Mouse (Mus musculus) thymus, postnatal 25 days (tissue): Measurements from ENCODE around the gene Selenom.

ENCODE experiments used
- DNase-seq: peaks from one replicate; pipeline ENCODE4 v3.0.0; 2022

The Selenom gene

DNA sequence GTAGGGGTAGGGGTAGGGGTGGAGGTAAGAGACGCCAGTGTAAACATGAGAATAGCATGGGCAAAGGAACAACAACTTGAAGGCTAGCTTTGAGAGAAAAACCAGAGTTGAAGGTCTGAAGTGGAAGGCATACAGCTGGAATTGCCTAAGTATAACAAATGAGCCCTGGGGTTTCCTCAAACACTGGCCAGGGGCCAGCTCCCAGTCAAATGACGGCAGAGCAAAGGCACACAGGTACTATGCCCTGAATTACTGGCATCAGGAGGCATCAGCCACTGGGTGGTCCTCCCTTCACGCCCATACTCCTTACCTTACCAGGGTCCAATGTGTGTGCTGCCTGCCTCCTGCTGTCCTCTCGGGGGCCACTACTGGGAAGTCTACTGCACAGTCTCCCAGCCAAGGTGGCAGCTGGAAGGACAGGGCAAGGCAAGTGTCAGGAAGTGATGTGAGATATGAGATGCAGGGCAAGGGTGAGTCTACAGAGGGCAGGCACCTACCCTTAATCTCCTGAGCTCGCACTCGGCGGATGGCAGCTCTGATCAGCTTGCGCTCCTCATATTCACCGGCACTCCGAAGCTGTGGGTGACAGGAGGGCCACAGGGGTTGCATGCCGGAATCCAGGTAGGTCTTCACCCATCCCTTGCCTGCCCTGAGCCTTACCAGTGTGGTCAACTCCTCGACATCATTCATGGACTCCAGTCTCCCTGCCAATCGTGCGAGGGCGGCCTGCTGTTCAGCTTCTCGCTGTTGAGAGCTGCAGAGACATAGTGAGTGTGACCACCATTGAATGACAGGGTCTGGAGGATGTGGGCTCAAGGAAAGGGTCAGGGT, 17.8 kb downstream of the Selenom start:
- no peak for DNase-seq

- no peak for DNase-seq
Observed at GRCm38 (mm10) chr11:3533406-3533932, 19.0 kb downstream of the Selenom start.

DNA sequence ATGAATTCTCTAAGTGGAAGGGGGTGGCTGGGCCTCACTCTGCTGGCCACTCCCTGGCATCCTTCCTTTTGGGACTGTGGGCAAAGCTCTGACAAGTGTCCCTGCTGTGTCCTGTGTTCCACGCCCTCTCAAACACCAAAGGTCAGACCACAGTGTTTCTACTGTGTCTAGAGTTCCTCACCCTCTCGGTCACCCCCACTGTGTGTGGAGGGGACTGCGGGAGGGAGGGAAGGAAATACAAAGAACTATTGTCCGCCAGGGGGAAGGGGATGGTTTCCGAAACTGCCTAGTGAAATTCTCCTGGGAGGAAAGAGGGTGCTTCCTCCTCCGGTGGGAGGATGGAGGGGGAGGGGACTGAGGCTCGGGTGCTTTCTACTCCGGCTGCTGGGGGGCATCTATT, 20.5 kb downstream of the Selenom start:
- DNase-seq: no peak

GRCm38 (mm10) chr11:3535406-3535986, 21.0 kb downstream of the Selenom start:
- peak; percentile 97 for DNase-seq

DNA sequence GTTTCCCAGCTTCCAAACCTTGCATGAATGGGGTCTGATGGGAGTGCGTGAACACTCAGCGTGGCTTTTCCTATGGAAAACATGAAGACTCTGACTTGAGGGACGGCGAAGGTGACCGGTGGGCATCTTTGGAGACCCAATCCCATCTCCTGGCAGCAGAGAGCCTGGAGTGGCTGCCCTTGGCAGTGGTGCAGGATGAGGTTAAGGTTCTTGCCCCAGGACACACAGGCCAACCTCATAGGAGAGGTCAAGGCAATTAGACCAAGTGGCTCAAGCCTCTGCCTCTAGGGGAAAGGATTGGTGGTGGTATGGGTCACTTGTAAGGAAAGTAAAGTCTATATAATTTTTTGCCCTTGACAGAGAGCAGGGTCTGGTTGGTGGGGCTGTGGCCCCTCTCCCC, 21.6 kb downstream of the Selenom start:
- no peak for DNase-seq

- DNase-seq: no peak
Observed at GRCm38 (mm10) chr11:3536745-3537333, 22.4 kb downstream of the Selenom start.

DNA sequence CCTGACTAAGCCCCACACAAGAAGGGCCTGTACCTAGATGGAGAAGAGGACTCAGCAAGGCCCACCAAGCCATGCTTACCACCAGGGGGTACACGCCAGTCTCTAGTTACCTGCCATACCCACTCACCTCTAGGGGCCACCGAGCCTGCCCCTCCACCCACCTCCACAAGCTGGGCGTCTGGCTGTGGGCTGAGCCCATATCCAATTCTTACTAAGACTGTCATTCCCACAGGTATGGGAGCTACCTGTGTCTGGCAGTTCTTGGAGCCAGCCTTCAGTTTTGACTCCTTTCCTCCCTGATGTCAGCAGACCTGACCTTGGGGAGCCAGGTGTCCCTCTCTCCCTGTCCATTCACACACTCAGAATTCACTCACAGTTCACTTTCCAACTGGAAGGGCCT, 23.2 kb downstream of the Selenom start:
- no peak for DNase-seq

DNA sequence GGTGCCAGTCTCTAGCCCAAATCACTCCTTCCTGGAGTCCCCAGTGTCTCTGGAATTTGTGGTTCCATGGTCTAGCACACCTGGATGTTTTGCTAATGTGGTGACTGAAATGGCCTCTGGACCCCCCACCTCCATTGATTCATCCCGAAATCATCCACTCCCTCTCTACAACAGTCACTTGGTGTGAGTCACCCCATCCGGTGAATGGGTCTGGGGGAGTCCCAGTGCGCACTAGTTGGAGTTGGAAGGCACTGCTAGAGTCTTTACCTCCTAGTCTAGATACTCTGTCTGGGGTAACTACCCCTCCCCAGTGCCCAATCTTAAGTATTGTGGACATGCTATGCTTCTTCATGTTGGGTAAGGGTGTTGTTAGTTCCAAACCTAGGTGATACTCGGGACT, 23.9 kb downstream of the Selenom start:
- no peak for DNase-seq

DNA sequence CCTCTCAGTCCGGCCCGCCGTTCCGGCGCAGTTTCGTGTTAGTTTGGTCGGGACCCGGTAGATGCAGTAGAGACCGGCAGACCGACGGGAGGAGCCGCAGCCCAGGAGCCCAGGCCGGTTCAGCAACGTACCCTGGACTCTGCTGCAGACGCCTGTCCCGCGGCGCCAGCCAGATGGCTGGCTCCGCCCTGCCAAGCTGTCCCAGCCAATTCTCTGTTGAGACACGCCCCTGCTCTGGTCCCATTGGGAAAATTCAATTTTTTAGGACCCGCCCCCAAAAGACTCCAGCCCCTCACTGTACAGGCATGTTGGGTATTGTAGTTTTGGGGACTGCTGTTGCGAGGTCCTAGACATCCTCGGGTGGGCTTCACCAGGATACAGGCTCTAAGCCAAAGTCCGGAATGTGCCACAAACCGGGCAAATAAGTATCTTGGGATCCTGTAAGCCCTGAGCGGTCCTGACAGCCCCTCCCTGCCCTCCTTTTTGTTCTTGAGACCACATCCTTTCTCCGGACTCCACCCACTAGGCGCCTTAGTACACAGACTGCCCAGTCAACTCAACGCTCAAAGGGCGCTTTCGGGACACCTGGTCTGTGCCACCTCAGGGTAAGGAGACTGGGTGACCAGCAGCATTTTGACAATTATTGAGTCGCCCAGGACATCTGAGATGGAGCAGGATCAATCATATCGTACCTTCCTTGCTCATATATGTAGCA, 24.8 kb downstream of the Selenom start:
- DNase-seq: peak; percentile 84

DNA sequence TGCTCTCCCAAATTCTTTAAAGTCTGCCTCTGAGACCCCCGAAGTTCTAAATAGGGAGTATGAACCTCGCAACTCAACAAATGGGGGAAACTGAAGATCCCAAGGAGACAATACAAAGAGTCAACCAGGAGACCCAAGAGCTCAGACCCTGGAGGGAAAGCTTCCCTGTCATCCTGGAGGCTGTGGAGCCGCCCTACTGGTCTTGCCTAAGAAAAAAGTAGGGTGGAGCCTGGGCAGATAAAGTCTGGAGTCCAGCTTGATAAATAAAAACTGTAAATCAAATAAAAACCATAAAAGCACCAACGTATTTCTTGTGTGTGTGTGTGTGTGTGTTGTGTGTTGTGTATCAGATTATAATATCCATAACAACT, 25.3 kb downstream of the Selenom start:
- DNase-seq: no peak

DNA sequence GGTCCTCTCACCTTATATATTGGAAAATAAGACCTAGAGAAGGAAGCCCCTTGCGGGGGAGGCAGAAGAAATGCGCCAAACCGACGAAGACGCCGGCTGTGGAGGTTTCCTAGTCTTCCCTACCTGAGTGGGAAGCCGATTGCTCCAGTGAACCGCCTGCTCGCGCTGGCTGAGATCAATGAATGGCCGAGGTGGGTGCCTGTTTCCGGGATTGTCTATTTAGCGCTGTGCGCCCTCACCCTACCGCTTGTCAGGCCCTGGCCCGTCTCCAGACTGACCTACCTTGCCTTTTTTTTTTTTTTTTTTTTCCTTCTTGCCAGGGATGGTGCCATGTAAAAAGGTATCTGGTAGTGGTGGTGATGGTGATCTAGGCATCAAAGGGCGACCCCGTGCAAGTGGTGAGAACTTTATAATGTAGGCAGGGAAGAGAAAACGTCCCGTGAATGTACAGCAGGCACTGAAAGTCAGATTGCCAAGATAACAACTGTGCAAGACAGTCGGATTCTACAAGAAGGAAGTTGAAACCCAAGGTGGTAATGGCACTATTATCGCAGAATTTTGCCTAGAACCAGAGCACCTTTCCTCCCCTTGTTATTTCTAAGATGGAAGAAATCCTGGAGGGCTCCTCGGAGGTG, 26.1 kb downstream of the Selenom start, which contains the start of gene Smtn:
TSS of gene Smtn (minus strand) at position 162 of the 635 bp plus-strand sequence.
- DNase-seq: no peak

GRCm38 (mm10) chr11:3541932-3542331, 27.4 kb downstream of the Selenom start:
- no peak for DNase-seq

DNA sequence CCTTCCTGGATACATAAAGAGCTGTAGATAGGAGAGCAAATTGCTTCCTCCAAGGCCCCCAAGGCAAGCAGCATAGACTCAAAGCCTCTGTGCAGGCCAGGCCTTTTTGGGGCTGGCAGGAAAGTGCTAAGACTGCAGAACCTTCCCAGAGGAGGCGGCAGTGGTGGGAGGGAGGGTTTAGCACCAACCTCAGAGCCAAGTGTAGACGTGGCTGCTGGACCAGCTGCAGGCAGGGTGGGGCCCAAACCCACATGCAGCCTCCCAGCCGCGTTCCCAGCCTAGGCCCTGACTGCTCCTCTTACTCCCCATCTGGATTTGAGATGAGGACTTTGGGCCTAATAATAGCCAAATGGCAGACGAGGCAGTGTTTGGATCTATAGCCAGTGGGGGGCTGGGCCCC, 28.5 kb downstream of the Selenom start:
- DNase-seq: no peak

DNA sequence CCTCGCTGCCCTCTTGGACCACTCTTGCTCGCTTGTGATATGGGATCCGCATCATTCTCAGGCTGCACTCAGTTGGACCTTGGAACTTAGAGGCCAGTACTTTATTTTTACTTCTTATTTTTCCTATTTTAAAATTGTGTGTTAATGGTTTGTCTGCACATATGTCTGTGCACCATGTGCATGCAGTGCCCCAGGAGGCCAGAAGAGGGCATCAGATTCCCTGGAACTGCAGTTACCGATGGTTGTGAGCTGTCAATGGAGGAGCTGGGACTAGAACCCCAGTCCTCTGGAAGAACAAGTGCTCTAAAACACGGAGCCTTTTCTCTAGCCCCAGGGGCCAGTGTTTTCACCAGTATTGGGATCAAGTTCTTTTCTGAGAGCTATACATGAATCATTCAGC, 29.9 kb downstream of the Selenom start:
- no peak for DNase-seq

GRCm38 (mm10) chr11:3545531-3546241, 31.2 kb downstream of the Selenom start:
- DNase-seq: no peak

DNA sequence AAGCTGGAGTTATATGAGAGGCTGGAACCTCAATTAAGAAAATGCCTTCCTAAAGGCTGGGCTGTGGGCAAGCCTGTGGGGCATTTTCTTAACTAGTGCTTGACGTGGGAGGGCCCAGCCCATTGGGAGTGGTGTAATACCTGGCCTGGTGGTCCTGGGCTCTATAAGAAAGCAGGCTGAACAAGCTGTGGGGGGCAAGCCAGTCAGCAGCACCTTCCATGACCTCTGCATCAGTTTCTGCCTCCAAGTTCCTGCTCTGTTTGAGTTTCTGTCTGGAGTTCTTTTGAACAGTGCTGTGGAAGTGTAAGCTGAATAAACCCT, 31.7 kb downstream of the Selenom start:
- DNase-seq: no peak

- no peak for DNase-seq
Observed at GRCm38 (mm10) chr11:3547047-3547446, 32.6 kb downstream of the Selenom start.

- no peak for DNase-seq
Observed at GRCm38 (mm10) chr11:3547969-3548368, 33.5 kb downstream of the Selenom start.

- DNase-seq: no peak
Observed at GRCm38 (mm10) chr11:3548564-3549295, 34.2 kb downstream of the Selenom start.

GRCm38 (mm10) chr11:3549791-3550190, 35.3 kb downstream of the Selenom start:
- DNase-seq: no peak

DNA sequence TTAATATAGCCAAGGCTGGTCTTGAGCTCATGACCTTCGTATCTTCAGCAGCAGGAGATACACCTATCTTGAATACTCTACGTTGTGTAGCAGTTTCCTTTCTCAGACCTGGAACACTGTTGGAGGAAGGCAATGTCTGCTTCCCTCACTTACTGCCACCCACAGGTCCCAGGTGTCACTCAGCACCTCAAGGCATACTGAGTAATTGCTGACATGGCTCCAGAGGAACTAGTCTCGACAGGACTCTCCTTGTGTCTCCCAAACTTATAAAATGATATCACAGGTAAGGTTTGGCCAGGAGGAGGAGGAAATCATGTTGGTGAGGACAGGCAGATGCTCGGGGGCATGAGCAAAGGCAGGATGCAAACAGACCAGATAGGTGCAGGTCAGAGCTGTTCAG, 40.5 kb downstream of the Selenom start:
- no peak for DNase-seq

DNA sequence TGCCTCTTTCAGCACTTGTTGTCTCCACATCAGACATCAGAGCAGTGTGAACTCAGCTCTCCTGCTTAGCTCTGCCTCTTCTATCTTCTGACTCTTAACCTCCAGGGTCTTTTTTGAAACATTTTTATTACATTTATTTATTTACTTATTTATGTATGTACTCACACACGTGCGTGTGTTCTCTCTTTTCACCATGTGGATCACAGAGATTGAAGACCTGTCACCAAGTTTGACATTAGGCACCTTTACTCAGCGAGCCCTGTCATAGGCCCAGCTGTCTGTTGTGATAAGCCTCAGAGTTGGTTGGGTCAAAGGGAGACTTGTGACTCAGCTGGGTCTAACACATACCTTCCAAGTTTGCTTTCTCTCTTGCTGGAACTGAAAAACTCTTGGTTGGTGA, 43.4 kb downstream of the Selenom start:
- no peak for DNase-seq
